10 mouse cellular contexts compared by ENCODE assay signal in the genomic region with DNA sequence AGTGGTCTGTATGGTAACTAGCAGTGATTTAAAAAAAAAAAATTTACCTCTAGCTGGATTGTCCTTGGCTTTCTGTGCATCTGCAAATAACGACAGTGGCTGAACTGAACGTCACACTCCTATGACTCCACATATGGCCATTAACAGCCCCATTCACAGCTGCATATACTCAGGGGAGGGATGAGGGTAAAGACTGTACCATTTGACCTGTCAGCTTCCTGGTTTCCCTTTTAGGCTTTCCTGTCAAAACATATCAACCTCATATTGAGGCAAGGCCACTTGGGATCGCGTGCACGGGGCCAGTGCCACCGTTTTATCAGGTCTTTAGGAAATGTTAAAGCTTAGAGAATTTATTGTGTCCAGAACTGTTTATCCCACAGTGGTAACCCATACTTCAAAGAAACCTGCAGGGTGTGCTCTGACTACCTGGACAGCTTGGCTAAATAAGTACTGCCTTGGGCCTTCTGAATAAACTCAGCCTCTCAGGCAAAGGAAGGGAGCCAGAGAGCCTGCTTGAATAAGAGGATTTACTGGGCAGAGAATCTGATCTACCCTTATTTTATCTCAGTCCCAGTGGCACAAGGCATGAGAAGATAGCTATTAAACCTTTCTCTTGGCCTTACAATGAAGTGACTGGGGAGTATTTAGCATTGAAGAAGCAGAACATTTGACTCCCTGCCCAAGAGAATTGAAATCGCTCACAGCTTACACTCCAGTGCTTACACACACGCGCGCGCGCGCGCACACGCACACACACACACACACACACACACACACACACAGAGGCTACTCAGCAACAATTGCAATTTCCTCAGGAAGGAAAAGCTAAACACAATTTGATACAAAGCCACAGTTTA.
DNase-seq lines count a peak whose midpoint lies in the region; ATAC-seq and TF ChIP-seq lines count a peak whose summit lies in the region.
"Had no signal": no experiment of that assay in that cellular context is flagged by ENCODE, and none has a peak within 500 bp of the region (broad histone marks: within the 10 kb centered on the region; RNA-seq: fewer than 3 reads in every experiment).

No protein-coding gene starts in this region.

- no peak for TF ChIP-seq CTCF in liver, postnatal 0 days (IDR thresholded peaks at IDR 0.05; ENCODE audit: low read depth)

- no peak for TF ChIP-seq EP300 in liver, postnatal 0 days (IDR thresholded peaks at IDR 0.05; ENCODE audit: low read depth)

- H3K9me3 ChIP-seq in kidney, embryonic 16.5 days (ENCODE audit: low read length) = no peaks in the 10 kb centered on the region
- no peaks in the 10 kb centered on the region for H3K9me3 ChIP-seq in liver, postnatal 0 days (ENCODE audit: low read length)
- H3K9me3 ChIP-seq in heart, embryonic 12.5 days (replicated peaks) = no peaks in the 10 kb centered on the region
- H3K9me3 ChIP-seq: limb, embryonic 15.5 days had no signal

- H3K9ac ChIP-seq in kidney, embryonic 16.5 days (replicated peaks; ENCODE audit: low read length) = no peak overlapping the region
- H3K9ac ChIP-seq in liver, postnatal 0 days (replicated peaks) = no peak overlapping the region
- no peak overlapping the region for H3K9ac ChIP-seq in heart, embryonic 12.5 days
- H3K9ac ChIP-seq: limb, embryonic 15.5 days had no signal

- H3K4me3 ChIP-seq in kidney, embryonic 16.5 days (ENCODE audit: low read length) = no peak overlapping the region
- no peak overlapping the region for H3K4me3 ChIP-seq in liver, postnatal 0 days (ENCODE audit: low read depth, low read length)
- no peak overlapping the region for H3K4me3 ChIP-seq in heart, embryonic 12.5 days
- H3K4me3 ChIP-seq: erythroblast, embryonic 14.5 days; limb, embryonic 15.5 days had no signal

- WGBS in kidney, embryonic 16.5 days = 40% methylated on average over 15 of the region's 15 CpGs
- WGBS in liver, postnatal 0 days (ENCODE audit: insufficient replicate concordance) = 78% methylated on average over 15 of the region's 15 CpGs
- WGBS in heart, embryonic 12.5 days = 80% methylated on average over 15 of the region's 15 CpGs

- no peaks in the 10 kb centered on the region for H3K27me3 ChIP-seq in kidney, embryonic 16.5 days (ENCODE audit: insufficient read depth, low read length)
- no peaks in the 10 kb centered on the region for H3K27me3 ChIP-seq in liver, postnatal 0 days (ENCODE audit: insufficient read depth, low read length)
- H3K27me3 ChIP-seq in heart, embryonic 12.5 days (replicated peaks) = no peaks in the 10 kb centered on the region
- H3K27me3 ChIP-seq: limb, embryonic 15.5 days had no signal

- H3K27ac ChIP-seq in kidney, embryonic 16.5 days (ENCODE audit: low read length) = peak overlapping the region; percentile 30
- peak overlapping the region; percentile 53; the same call in 1 of the 2 replicates for H3K27ac ChIP-seq in liver, postnatal 0 days (ENCODE audit: low read depth)
- H3K27ac ChIP-seq in heart, embryonic 12.5 days (ENCODE audit: poor library complexity, severe bottlenecking) = no peak overlapping the region
- H3K27ac ChIP-seq: limb, embryonic 15.5 days had no signal

- no peak overlapping the region; the same call in 1 of the 2 replicates for H3K4me2 ChIP-seq in kidney, embryonic 16.5 days (replicated peaks; ENCODE audit: low read depth, low read length)
- no peak overlapping the region for H3K4me2 ChIP-seq in liver, postnatal 0 days (ENCODE audit: low read depth, low read length)
- no peak overlapping the region for H3K4me2 ChIP-seq in heart, embryonic 12.5 days
- H3K4me2 ChIP-seq: limb, embryonic 15.5 days had no signal

- no peak for DNase-seq in kidney, adult 18-20 months
- DNase-seq in B cell, adult 2 months = peak; percentile 33 to 36
- peak; percentile 50 for DNase-seq in embryo, embryonic 10.5 days (ENCODE audit: low spot score)
- peak; percentile 16 for DNase-seq in liver, postnatal 0 days
- no peak for DNase-seq in T-cell, adult 2 months (ENCODE audit: low spot score)

- peak; percentile 79; the same call in 1 of the 2 replicates for ATAC-seq in kidney, embryonic 16.5 days (ENCODE audit: low FRiP score, low TSS enrichment)
- peak; percentile 47 for ATAC-seq in liver, postnatal 0 days
- no peak for ATAC-seq in inflammation-experienced regulatory T-cells, adult 6 months
- no peak for ATAC-seq in heart, embryonic 12.5 days (ENCODE audit: insufficient number of reproducible peaks, low FRiP score)

- H3K36me3 ChIP-seq in kidney, embryonic 16.5 days (ENCODE audit: insufficient read depth, low read length) = no peaks in the 10 kb centered on the region
- H3K36me3 ChIP-seq in liver, postnatal 0 days (replicated peaks; ENCODE audit: insufficient read depth, low read length) = no peaks in the 10 kb centered on the region
- no peaks in the 10 kb centered on the region for H3K36me3 ChIP-seq in heart, embryonic 12.5 days
- H3K36me3 ChIP-seq: limb, embryonic 15.5 days had no signal

- H3K4me1 ChIP-seq in kidney, embryonic 16.5 days (ENCODE audit: insufficient read depth, low read length) = peaks cover 12% of the 10 kb centered on the region; the same call in 1 of the 2 replicates
- H3K4me1 ChIP-seq in liver, postnatal 0 days (ENCODE audit: insufficient read depth) = no peaks in the 10 kb centered on the region
- H3K4me1 ChIP-seq in heart, embryonic 12.5 days (replicated peaks) = 0 out of 2 replicates have a peak, but pooled peaks cover 4% of the 10 kb centered on the region
- H3K4me1 ChIP-seq: limb, embryonic 15.5 days had no signal

Comparison
In these comparisons a context has a peak if more than half of its experiments do, and no peak if none do; other contexts are left out.
1. ATAC-seq: peak in kidney, embryonic 16.5 days (single experiment) and liver, postnatal 0 days (single experiment); none in inflammation-experienced regulatory T-cells, adult 6 months (single experiment) and heart, embryonic 12.5 days (single experiment).
2. DNase-seq: peak in B cell, adult 2 months (2 of 2), embryo, embryonic 10.5 days (single experiment) and liver, postnatal 0 days (single experiment); none in kidney, adult 18-20 months (single experiment) and T-cell, adult 2 months (single experiment).